Mouse (Mus musculus) right cerebral cortex, postnatal 10 days (tissue): ENCODE measurements around the gene Gm21677.
A peak's percentile ranks its signal among the peaks of the same experiment; 100 is the strongest.
"Not testable (repeated sequence)": the region's sequence is repeated elsewhere in the genome, so short reads cannot be mapped to it uniquely, and the experiment has no call there.

ENCODE experiments used
- DNase-seq, 2 experiments: peaks; one replicate each; pipeline ENCODE4 v3.0.0; 2021; ENCODE audit warnings: low spot score in 2 of 2

Gene Gm21677

DNA sequence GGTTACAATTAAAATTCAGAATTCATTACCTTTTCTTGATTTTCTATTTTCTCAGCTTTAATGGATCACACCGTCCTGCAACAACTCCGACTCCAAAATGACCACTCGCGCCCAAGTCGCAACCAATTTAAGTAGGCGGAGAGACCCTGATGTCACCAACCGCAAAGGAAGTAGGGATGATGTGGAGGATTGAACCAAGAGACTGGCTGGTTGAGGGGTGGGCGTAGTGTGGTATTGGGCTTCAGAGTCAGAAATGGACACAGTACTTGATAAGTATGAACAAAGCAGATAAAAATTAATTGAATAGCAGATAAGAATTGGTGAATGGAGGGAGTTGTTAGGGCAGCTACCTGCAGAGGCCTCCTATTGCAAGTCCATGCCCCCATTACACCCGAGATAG, at the start of gene Gm21677:
TSS of gene Gm21677 (minus strand) at position 101 of the 400 bp plus-strand sequence.
- DNase-seq, result not testable (repeated sequence)

DNA sequence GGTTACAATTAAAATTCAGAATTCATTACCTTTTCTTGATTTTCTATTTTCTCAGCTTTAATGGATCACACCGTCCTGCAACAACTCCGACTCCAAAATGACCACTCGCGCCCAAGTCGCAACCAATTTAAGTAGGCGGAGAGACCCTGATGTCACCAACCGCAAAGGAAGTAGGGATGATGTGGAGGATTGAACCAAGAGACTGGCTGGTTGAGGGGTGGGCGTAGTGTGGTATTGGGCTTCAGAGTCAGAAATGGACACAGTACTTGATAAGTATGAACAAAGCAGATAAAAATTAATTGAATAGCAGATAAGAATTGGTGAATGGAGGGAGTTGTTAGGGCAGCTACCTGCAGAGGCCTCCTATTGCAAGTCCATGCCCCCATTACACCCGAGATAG, 39.0 kb upstream of the Gm21677 start, which contains the start of gene Gm21693:
TSS of gene Gm21693 (minus strand) at position 101 of the 400 bp plus-strand sequence.
- DNase-seq, result not testable (repeated sequence)

DNA sequence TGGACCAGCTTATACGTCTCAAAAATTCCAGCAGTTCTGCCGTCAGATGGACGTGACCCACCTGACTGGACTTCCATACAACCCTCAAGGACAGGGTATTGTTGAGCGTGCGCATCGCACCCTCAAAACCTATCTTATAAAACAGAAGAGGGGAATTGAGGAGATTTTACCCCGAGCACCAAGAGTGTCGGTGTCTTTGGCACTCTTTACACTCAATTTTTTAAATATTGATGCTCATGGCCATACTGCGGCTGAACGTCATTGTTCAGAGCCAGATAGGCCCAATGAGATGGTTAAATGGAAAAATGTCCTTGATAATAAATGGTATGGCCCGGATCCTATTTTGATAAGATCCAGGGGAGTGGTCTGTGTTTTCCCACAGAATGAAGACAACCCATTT, 34.4 kb upstream of the Gm21677 start:
- DNase-seq, result peak in 1 of 2 experiments; percentile 14
